Mouse (Mus musculus) urinary bladder, postnatal 25 days (tissue): ENCODE measurements around the gene Acp4.
"Not testable (repeated sequence)": the region's sequence is repeated elsewhere in the genome, so short reads cannot be mapped to it uniquely, and the experiment has no call there.

ENCODE experiments used
- DNase-seq: peaks from one replicate; pipeline ENCODE4 v3.0.0; 2022; ENCODE audit warnings: low spot score

Acp4 gene

DNA sequence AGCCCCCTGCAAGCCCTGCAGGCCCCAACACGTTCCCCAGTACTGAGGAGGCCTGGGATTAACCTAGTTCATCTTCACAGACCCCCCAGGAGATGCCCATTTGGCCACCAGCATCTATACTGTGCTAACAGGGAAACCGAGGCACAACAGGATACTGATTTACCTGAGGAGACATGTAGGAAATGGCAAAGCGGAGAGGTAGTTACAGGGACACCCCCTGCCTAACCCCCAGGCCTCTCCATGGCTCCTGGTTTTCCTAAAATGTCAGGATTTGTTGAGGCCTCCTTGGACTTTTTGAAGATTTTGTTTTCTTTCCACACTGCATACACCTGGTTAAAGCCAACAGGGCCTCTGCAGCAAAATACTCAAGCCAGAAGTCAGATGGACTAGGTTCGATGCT, at the start of gene Acp4:
Gene Acp4 (minus strand): TSS at position 101 of the 400 bp plus-strand sequence.
- no peak for DNase-seq

DNA sequence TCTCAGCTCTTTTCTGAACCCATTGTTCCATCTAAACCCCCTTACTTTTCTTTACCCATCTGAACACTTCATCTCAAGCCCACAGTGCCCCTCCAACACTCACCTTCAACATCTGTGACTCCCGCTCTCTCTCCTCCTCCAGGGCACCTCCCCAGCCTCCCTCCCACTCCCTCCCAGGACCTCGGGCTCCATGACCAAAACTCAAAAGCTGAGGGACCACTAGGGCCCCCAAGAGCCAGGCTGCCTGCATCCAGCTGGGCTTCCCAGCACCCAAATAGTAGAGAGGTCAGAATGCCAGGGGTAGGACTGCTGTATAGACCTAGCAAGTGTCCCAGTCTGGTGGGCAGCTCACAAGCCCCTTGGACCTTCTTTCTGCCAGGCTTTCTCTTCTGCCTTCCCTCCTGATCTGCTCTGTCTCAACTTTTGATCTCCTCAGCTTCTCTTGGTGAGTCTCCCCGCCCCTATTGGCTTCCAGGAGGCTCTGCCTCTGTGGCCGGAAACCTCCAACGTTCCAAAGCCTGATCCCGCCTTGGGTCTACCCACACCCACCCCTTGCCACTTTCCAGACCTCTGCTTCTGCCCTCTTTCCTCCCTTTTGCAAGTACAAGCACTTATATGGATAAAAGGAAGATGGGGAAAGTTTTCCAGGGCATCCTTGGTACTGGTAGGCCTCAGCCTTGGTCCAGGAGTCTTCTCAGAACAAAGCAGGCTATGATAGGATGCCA, 49.5 kb upstream of the Acp4 start, which contains the start of gene Clec11a:
Gene Clec11a (minus strand): TSS at position 387 of the 725 bp plus-strand sequence.
- peak; percentile 16 for DNase-seq

DNA sequence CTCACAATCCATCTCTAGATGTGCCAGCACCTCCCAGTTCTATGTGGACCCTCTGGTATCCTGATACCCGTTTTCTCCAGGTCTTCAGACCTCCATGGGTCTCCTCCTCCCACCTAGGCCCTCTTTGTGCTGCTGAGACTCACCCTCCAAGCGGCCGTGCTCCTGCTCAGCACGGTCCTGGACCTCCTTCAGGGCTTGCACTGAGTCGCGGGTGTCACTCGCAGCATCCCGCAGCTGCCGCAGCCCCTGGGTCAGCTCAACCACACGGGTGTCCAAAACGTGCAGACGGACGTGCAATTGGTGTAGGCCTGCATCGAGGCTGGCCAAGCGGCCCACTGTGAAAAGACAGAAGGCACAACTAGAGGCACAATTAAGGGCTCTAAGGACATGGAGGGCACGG, 48.5 kb upstream of the Acp4 start:
- DNase-seq, result no peak

DNA sequence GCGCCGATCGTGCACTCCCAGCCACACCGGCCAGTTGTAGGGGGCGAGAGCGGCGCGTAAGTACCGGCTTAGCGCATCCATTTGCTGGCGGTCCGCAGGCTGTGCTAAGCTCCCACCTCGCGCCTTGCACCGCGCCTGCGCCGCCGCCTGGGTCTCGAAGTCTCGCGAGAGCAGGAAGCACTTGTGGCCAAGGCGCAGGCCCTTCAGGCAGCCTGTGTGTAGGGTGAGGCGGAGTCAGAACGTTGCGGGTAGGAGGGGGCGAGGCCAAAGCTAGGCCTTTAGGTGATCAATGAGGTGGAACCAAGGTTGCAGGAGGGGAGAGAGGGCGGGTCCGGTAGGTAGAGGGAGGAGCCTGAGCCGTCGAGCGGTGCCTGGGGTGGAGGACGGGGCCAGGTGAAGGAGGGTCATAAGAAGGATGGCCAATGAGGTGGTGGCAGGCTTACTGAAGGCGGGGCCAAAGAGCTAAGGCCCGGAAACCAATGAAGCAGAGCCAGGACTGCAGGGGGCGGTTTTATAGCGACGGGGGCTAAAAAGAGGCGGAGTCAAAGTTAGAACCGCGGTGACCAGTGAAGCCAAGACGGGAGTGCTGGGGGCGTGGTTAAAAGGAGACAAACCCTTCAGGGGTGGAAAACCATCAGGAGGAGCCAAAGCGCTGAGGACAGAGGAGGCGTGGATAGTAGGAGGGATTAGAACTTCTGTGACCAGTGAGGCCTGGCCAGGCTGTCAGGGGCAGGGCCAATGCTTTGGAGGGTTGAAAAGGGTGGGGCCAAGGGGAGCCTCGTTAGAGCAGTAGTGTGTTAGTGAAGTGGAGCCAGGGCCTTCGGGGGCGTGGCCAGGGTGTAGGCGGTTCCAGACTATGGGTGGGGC, 47.8 kb upstream of the Acp4 start:
- peak; percentile 93 for DNase-seq

DNA sequence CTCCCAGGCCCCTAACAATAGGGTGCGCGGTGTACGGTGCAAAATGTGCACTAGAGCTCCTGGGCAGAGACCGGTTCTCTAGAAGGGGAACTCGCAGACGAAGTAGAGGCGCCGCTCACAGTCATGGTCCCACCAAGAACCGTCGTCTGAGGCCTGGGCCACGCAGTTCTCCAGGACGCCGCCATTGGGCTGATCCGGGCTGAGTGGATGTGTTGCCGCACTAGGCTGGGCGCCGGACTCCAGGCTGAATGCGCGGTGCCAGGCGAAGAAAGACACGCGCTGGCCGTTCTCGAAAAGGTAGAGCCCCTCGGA, 47.2 kb upstream of the Acp4 start:
- DNase-seq, result no peak

DNA sequence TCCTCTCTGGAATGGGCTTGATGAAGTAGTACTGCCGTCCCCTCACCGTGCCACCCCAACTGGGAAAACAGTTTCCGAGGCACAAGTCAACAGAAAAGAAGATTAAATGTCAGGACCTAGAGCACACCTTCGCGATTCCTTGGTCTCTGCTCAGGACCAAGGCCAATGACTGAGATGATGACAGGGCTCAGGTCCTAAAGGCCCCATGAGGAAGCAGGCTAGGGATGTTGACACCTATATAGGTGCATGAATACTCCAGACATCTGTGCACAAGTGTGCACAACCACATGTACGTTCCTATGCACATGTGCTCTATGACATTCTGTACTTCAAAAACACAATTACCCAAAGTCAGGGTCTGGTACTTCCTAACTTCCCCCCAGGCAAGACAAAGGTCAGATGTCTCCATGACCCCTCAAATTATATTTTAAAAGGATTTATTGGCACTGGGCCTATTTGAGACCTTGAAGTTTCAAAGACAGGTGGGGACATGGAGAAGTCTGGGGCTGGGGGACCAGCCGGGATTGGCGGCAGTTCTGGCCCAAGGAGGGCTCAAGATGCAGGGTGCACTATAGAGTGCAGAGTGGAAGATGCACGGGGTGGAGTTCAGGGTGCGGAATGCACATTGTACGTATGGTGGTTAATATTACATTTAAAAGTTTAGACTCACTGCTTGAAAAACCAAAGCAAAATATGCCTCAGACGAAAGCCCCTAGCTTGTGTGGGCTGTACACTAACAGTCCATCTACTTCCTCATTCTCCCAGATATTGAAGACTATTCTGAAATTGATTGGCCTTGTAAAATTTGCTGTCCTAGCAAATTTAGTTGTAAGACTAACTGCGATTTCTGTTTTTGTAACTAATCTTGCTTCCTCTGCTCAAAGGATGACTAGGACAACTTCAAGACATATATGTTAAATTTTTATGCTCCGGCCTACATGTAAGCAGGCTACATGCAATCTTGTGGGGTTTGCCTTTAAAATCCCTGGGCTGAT, 46.5 kb upstream of the Acp4 start:
- DNase-seq, result no peak

DNA sequence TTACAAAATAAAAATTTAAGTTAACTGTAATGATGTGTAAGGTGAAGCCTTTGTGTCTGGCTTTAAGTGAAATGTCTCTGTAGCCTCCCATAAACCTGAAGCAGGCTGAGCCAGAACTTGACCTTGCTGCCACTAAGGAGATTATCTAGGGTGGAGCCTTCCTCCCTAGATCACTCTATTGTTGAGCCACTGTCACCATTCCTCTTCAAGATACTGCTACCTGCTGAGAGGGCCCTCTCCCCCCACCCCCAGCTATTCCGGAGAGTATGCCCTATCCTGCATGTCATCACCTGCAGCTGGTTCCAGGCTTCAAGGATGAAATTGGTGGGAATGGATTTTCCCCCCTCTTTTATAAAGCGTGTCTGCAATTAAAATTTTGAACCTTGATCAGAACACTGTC, 40.3 kb upstream of the Acp4 start:
- not testable (repeated sequence) for DNase-seq

DNA sequence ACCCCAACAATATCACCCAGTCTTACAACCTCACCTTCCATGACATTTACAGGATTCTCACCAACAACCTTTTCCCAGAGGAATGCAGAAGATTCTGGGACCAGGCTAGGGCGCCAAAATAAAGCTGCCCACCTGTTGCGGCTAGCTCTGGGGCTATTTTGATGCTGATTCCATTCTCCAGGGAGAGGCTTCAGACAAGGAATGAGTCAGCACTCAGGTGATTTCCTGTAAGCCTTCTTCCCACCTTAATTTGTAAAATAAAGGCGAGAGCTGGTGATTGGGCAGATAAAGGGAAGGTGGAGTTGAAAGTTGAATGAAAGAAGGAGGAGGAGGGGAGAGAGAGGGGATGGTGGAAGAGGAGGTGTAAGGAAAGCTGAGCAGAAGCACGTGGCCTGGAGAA, 34.2 kb upstream of the Acp4 start:
- no peak for DNase-seq

DNA sequence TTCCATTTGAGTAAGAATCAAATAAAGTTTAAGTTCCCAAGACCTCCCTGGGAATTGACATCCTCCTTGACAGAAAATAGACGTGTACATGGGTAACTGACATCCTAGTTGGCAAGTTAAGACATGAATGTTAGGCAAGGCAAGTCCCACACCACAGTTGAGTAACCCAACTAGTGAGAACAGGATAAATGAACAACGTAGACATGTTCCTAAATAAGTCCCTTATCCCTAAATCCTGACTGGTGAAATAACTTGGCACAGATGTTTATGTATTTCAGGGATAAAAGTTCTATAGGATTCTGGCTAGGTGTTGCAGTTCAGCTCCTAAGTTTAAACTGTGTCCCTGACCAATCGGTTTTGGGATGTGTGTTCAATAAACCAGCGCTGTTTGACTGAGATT, 33.8 kb upstream of the Acp4 start:
- no peak for DNase-seq

DNA sequence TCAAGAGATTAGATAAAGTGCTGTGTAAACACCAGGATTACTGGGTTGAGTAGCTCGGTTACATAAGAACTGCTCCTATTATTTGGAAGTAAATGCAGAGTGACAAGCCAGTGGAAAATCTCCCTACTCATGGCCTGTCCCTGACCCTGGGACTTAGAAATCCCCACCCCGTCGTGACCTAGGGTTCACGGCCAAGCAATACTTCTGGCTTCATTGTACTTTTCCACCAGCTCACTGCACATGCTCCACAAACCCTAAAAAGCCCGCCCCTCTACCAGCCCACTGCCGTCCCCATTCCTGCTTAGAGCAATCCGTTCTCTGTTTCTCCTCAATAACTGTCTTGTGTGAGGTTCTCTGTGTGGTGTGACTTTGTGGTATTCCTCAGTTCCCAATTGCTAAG, 30.6 kb upstream of the Acp4 start:
- no peak for DNase-seq

DNA sequence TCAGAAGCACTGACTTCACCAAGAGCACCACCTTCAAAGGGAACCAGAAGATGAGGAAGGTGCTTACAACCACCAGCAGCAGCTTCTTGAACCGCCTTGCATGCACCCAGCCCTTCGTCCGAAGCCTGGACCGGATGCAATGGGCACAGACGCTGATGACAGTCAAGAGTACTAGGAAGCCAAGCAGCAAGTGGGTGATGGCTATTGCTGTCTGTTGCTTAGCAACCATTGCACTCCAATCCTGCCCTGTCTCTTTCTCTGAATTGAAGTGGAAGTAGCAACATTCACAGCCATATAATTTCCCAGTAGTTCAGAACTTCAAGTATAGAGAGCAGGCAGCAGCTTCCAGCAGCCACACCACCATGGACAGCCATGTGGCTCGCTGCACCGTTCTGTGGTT, 24.4 kb upstream of the Acp4 start:
- DNase-seq, result no peak

DNA sequence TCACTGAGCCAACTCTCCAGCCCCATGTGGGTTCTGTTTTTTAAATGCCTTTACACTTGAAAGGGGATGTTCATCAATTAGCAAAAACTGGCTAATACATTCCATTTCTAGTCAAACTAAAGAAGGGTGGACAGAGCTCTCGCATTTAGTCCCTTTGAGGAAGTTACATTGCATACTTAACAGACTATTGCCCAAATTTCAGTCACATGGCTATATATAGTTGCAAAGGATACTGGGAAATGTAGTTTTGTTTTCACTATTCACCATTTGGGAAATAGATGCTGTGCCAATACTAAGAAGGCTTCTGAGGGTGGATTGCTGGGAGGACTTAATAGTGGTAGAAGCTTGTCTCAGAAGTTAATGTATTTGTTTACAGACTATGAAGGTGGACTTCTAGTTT, 23.8 kb upstream of the Acp4 start:
- no peak for DNase-seq

DNA sequence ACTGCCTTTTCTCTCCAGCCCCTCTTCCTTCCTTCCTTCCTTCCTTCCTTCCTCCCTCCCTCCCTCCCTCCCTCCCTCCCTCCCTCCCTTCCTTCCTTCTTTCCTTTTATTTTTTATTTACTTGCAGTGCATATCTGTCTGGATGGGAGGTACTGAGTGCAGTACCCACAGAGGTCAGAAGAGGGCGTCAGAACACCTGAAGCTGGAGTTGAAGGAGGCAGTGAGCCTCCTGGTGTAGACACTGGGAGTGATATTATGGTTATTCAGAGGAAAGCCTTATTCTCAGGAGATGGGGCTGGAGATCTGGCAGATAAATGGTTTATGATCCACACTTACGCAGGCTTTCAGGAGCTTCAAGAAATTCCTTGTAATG, 20.1 kb upstream of the Acp4 start:
- no peak for DNase-seq

DNA sequence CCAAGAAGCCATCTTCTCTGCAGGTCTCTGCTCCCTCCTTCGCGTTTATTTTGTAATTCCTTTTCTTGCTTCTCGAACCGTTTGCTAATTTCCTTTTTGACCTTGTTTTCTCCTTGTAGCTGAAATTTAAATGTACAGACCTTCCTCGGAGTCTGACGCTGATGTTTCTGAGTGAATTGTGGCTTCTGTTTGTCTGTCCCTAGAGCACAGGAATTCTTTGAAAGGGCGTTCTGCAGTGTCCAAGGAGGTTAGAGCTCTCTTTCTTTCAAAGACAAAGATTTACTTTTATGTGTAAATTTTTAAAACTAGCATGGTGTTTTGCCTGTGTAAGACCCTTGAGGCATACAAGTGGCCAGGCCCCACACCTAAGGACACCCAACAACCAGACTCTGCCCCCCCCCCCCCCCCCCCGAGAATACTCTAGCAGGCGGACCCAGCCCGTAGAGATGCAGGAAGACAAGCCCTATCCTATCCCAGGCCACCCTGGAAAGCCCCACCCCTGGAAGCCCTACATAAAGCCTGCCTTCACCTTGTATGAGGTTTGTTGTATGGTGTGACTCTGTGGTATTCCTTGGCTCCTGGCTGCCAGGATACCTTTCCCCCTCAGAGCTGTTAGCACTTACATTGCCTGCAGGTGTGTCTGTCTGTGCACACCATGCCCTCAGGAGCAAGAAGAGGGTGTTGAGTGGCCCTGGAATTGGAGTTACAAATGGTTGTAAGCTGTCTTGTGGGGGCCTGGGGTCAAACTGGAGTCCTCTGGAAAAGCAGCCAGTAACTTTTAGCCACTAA, 19.5 kb upstream of the Acp4 start:
- no peak for DNase-seq

DNA sequence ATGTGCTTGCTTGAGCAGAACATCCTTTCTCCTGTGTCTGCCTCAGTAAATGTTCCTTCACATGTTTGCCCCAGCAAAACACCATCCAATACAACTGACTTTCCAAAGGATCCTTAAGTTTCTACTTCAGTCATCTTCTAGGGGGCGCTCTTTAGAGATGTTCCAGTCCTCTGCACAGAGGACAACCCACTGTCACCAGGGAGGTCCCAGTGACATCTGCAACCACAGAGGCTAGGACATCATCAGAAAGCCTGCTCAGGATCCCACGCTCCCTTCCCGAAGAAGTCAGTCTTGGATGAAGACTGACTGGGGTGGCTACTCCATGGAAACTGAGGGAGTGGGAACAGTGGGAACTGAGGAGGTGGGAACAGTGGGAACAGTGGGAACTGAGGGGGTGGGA, 18.4 kb upstream of the Acp4 start:
- no peak for DNase-seq

DNA sequence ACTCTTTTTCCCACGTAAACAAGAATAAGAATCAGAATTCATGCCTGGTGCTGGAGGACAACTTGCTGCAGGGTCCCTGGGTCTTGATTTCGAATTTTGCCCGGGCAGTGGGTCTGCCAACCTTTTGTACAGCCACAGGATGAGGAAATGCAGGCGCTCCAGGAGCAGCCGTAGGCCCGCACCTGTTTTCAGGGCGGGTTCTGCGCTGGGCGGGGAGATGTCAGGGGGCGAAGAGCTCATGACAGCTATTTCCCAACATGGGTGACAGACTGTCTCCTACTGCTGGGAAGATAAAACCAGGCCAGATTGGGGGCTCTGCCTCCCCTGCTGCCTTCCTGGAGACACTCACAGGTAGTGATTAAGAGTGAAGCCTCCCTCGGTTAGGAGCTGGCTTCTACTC, 16.9 kb upstream of the Acp4 start:
- no peak for DNase-seq

DNA sequence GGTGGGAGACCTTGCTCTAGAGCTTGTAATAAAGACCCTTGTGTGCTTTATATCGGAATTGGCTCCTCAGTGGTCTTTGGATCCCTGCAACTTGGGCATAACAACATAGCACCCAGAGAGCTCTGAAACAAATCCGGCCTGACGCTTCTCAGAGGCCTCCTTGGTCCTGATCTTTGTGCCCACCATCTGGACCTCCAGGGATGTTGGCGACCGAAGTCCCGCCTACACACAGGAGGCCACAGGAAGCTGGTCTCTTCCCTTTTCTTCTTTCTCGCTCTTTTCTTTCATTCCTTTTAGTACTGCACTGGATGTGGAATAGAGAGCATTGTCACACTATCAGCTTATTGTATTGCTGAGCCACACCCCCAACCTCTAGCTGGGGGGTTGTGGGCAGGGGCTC, 16.3 kb upstream of the Acp4 start:
- DNase-seq, result no peak

DNA sequence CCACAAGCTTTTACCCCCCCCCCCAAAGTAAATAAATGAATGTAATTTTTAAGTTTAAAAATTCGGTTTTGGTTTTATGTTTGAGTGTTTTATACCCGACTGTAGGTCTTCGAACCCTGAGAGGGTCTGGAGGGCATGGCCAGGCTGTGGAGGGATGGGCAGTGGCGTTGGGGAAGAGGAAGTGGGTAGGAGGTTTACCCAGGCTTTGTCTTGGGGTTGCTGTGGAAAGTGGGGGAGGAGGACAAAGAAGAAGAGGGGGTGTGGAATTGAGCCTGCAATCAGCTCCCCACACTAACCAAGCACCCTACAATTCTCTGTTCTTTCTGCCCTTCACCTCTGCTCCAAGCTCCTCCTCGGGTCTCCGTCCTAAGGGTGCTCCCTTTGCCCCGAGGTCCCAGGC, 15.4 kb upstream of the Acp4 start:
- DNase-seq, result no peak

DNA sequence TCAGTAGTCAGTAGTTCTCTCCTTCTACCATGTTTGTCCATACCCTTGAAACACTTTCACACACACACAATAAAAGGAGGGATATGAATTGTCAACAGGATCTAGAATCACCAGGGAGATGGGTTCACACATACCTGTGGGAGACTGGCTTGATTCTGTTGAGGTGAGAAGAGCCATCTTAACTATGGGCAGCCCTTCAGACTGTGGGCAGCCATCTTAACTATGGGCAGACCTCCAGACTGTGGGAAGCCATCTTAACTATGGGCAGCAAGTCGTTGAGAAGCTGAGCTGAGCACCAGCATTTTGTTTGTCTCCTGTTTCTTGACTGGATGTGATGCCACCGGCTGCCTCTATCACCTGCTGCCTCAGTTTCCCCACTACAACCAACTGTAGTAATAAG, 14.1 kb upstream of the Acp4 start:
- DNase-seq, result no peak

DNA sequence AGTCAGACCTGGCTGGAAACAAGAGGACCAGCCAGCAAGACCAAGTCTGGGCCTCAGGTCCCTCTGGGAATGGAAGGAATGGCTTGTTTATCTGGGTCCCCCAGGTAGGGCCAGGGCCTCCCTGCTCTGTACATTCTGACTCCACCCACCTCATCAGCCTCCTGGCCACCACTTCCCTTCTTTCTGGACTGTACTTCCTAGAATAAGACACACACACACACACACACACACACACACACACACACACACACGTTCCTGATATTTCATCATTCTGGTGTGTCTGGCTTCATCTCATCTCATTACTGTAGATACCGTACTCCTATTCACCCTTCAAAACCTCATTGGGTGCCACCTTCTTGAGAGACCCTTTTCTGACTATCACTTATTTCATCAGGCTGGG, 12.2 kb upstream of the Acp4 start:
- DNase-seq, result no peak

DNA sequence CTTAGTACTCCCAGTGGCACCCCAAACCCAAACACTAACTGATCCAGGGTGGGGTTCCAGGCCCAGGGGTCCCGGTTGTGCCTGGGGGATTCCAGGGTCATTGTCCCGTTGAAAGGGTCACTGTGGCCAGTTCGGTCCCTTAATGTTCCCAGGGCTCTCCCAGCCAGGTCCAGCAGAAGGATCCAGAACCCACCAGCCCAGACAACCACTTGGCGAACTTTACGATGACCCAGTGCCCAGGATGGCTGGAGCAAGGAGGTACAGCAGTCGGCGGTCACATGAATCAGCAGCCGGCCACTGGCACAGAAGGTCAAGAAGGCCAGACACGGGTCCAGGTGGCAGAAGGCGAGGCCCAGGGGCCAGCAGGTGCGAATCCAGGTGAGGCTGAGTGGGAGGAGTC, 10.9 kb upstream of the Acp4 start:
- no peak for DNase-seq
